Mouse (Mus musculus) hindbrain, postnatal 0 days (tissue): ENCODE measurements around the gene Kctd20. TPM values are rescaled to one million over a fixed set of nuclear protein-coding genes. Genes with fewer than 3 reads are reported as not detected.
"Not testable (repeated sequence)": the region's sequence is repeated elsewhere in the genome, so short reads cannot be mapped to it uniquely, and the experiment has no call there.

Experiments used
- ATAC-seq: fragments of 200-750 bp; cut with Nextera tagmentation; 2 replicates; pipeline ENCODE4 v1.8.0; 2017; ENCODE audit warnings: mild to moderate bottlenecking, moderate TSS enrichment, moderate library complexity
- DNase-seq: peaks from one replicate; pipeline ENCODE4 v3.0.0-alpha.2; 2015; ENCODE audit warnings: low spot score
- H3K27ac ChIP-seq: fragments of 300-500 bp; sonication (generic); 2 replicates; pipeline ENCODE4 v1.5.1; 2014; ENCODE audit warnings: mild to moderate bottlenecking
- H3K27me3 ChIP-seq: fragments of 300-500 bp; sonication (generic); 2 replicates; pipeline ENCODE4 v1.6.1; 2014; ENCODE audit warnings: low read length, mixed read lengths; ENCODE audit not compliant: insufficient read depth
- H3K36me3 ChIP-seq: fragments of 300-500 bp; sonication (generic); 2 replicates; pipeline ENCODE4 v1.6.1; 2014; ENCODE audit warnings: low read length, mixed read lengths; ENCODE audit not compliant: insufficient read depth
- H3K4me1 ChIP-seq: fragments of 300-500 bp; sonication (generic); 2 replicates; pipeline ENCODE4 v1.6.1; 2014; ENCODE audit warnings: antibody characterized with exemption, low read length, mixed read lengths; ENCODE audit not compliant: insufficient read depth
- H3K4me2 ChIP-seq: fragments of 300-500 bp; sonication (generic); 2 replicates; pipeline ENCODE4 v1.6.1; 2014; ENCODE audit warnings: low read depth, mild to moderate bottlenecking, low read length, moderate library complexity, mixed read lengths
- H3K4me3 ChIP-seq: fragments of 300-500 bp; sonication (generic); 2 replicates; pipeline ENCODE4 v1.5.1; 2014; ENCODE audit warnings: low read length
- H3K9ac ChIP-seq: fragments of 300-500 bp; sonication (generic); replicated peaks from 2 replicates; pipeline ENCODE4 v1.6.1; 2014; ENCODE audit warnings: mild to moderate bottlenecking, low read length, moderate library complexity, mixed read lengths
- H3K9me3 ChIP-seq: fragments of 300-500 bp; sonication (generic); 2 replicates; pipeline ENCODE4 v1.6.1; 2016; ENCODE audit warnings: low read length, mixed read lengths
- CTCF ChIP-seq: IDR thresholded peaks from 2 replicates; pipeline ENCODE4 v1.5.1; 2016; ENCODE audit warnings: antibody characterized with exemption, control low read depth, low read depth
- WGBS: fragments of 180-500 bp; shearing (Covaris S2); extraction: QIAGEN DNeasy Blood & Tissue Kit; methylation state at CpG from one replicate; pipeline ENCODE4 v1.1.7; 2014; 5-methylcytosine and 5-hydroxymethylcytosine counted together
- polyA plus RNA-seq: library from polyadenylated mRNA; unstranded; fragments of >200 nt; fragmentation: Nextera tagmentation; extraction: Ambion mirVana; gene quantifications from 2 replicates; pipeline ENCODE4 v1.2.1, GENCODE M21; 2015
- total RNA-seq: library from RNA; depleted of rRNA; stranded (reverse); fragments of >200 nt; gene quantifications from 2 replicates; pipeline ENCODE4 v1.2.3, GENCODE M21; 2014

Kctd20 gene
- total and polyA plus RNA-seq, 2 experiments from 2014 or later, result 51.5 to 64.1 TPM

- Histone ChIP-seq H3K27ac (no peak overlapping the region), H3K9ac (no peak overlapping the region), H3K4me3 (no peak overlapping the region), H3K4me1 (no peaks in the 10 kb centered on the region), H3K4me2 (no peak overlapping the region), H3K9me3 (no peaks in the 10 kb centered on the region), H3K27me3 (no peaks in the 10 kb centered on the region), H3K36me3 (peaks cover 22% of the 10 kb centered on the region; the same call in 1 of the 2 replicates)
- WGBS, result 84% methylated on average over 9 of the region's 9 CpGs
- TF ChIP-seq CTCF, result no peak
- DNase-seq, result no peak
- ATAC-seq, result no peak
These were observed 39.5 kb downstream of the Kctd20 start for GRCm38 (mm10) chr17:28991286-28991685.

DNA sequence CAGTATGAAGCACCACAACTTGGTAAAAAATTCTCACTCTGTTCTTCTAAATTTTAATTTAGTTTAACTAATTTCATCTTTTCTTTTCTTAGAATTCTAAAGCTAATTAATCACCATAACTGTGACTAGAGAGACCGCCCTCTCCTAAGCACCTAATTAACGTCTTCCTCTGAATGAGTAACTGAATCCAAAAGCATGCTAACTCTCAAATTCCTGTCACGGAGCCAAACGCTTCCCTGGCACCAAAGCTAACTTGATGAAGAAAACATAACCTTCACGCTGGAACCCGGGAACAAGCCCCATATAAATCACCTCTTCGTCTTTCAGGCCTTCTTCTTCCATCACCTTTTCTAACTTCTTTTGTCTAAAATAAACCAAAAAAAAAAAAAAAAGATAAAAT is 40.4 kb downstream of the Kctd20 start:
- no peak overlapping the region for H3K4me2 ChIP-seq
- 31% methylated on average over 7 of the region's 7 CpGs for WGBS
- no peak for TF ChIP-seq CTCF

GRCm38 (mm10) chr17:28993004-28993403 is 41.3 kb downstream of the Kctd20 start:
- H3K4me1 ChIP-seq, H3K9ac ChIP-seq, H3K4me3 ChIP-seq, H3K4me2 ChIP-seq, H3K9me3 ChIP-seq, ATAC-seq, H3K27ac ChIP-seq, DNase-seq, H3K27me3 ChIP-seq: not testable (repeated sequence)
- peaks cover 16% of the 10 kb centered on the region; the same call in 1 of the 2 replicates for H3K36me3 ChIP-seq
- WGBS, result 100% methylated on average over 1 of the region's 1 CpGs

More for the DNA sequence above, 40.4 kb downstream of the Kctd20 start:
- H3K9me3 ChIP-seq, result no peaks in the 10 kb centered on the region
- H3K27ac ChIP-seq, result no peak overlapping the region
- H3K4me3 ChIP-seq, result no peak overlapping the region
- DNase-seq (peak; percentile 32), ATAC-seq (no peak)
- no peaks in the 10 kb centered on the region for H3K4me1 ChIP-seq
- H3K36me3 ChIP-seq, result peaks cover 16% of the 10 kb centered on the region; the same call in 1 of the 2 replicates
- H3K9ac ChIP-seq, result no peak overlapping the region
- no peaks in the 10 kb centered on the region for H3K27me3 ChIP-seq

DNA sequence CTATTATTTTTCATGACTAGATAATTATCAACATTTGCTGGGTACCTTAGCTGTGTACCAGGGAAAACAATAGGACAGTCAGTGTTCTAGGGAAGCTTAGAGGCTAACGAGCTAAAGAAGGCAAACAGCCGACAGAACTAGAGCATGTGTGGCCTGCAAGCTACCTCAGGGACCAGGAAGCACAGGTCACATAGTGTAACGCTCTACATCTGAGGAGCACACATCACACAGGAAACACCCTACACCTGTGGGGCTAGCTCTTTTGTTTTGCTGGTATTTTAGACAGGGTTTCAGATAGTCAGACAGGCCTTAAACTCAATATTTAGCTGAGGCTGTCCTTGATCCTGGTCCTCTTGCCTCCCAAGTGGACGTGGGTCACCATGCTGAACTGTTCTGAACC is 42.9 kb downstream of the Kctd20 start:
- DNase-seq, result no peak
- TF ChIP-seq CTCF, result no peak
- Histone ChIP-seq H3K36me3 (peaks cover 20% of the 10 kb centered on the region; the same call in 1 of the 2 replicates), H3K4me2 (no peak overlapping the region), H3K4me3 (no peak overlapping the region), H3K27ac (no peak overlapping the region), H3K4me1 (no peaks in the 10 kb centered on the region), H3K9me3 (no peaks in the 10 kb centered on the region), H3K27me3 (no peaks in the 10 kb centered on the region), H3K9ac (no peak overlapping the region)
- 92% methylated on average over 4 of the region's 4 CpGs for WGBS
- ATAC-seq, result no peak

- Histone ChIP-seq H3K9me3 (no peaks in the 10 kb centered on the region), H3K4me2 (no peak overlapping the region), H3K4me3 (no peak overlapping the region), H3K27me3 (no peaks in the 10 kb centered on the region), H3K4me1 (peaks cover 3% of the 10 kb centered on the region; the same call in 1 of the 2 replicates), H3K36me3 (peaks cover 19% of the 10 kb centered on the region), H3K27ac (no peak overlapping the region), H3K9ac (no peak overlapping the region)
- DNase-seq (no peak), ATAC-seq (no peak)
- 91% methylated on average over 6 of the region's 6 CpGs for WGBS
- no peak for TF ChIP-seq CTCF
These were observed 48.7 kb downstream of the Kctd20 start for GRCm38 (mm10) chr17:29000465-29000864.

DNA sequence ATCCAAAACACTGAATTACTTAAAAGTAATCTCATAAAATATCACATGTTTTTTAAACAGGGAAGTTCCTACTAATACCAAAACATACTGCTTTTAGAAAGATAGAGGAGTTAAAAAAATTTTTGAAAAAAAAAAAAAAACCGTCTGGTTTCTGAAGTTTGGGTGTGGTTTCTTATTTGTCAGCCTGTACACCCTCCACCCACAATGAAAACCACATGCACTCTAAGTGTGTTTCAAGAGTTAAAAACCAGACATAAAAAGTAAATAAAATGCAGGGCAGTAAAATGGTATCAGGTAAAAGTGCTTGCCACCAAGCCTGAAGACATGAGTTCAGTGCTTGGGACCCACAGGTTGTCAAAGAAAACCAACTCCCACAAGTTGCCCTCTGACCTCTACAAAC is 52.0 kb downstream of the Kctd20 start:
- Histone ChIP-seq H3K27me3 (no peaks in the 10 kb centered on the region), H3K4me2 (no peak overlapping the region), H3K9ac (no peak overlapping the region), H3K4me1 (peaks cover 5% of the 10 kb centered on the region; the same call in 1 of the 2 replicates), H3K36me3 (peaks cover 8% of the 10 kb centered on the region), H3K4me3 (no peak overlapping the region), H3K27ac (no peak overlapping the region), H3K9me3 (no peaks in the 10 kb centered on the region)
- WGBS, result 76% methylated on average over 1 of the region's 1 CpGs
- TF ChIP-seq CTCF, result no peak
- no peak for DNase-seq
- no peak for ATAC-seq

DNA sequence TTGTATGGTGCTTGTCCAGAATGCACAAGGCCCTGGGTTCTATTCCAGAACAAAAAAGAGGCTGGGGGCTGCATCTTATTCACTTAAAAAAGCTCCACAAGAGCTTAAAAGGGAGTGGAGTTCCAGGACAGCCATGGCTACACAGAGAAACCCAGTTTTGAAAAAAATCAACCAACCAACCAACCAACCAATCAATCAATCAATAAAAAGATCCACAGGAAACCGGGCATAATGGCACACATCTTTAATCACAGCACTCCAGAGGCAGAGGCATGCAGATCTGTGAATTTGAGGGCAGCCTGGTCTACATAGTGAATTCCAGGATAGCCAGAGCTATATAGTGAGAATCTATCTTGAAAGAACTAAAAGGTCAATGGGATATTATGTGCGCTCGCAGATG is 53.3 kb downstream of the Kctd20 start:
- WGBS, result 95% methylated on average over 3 of the region's 3 CpGs
- H3K36me3 ChIP-seq, result peaks cover under 1% of the 10 kb centered on the region; the same call in 1 of the 2 replicates
- no peak overlapping the region for H3K9ac ChIP-seq
- peaks cover 5% of the 10 kb centered on the region; the same call in 1 of the 2 replicates for H3K4me1 ChIP-seq
- no peak for TF ChIP-seq CTCF
- H3K4me2 ChIP-seq, result no peak overlapping the region
- no peak overlapping the region for H3K4me3 ChIP-seq
- no peak for ATAC-seq
- H3K27ac ChIP-seq, result no peak overlapping the region
- DNase-seq, result no peak
- no peaks in the 10 kb centered on the region for H3K9me3 ChIP-seq
- H3K27me3 ChIP-seq, result no peaks in the 10 kb centered on the region
